Mouse (Mus musculus) lung, postnatal 0 days (tissue): Measurements from ENCODE around the gene Foxj3.

Experiments used
- CTCF ChIP-seq: IDR thresholded peaks from 2 replicates; pipeline ENCODE4 v1.5.1; 2016; ENCODE audit warnings: antibody characterized with exemption, mild to moderate bottlenecking
- EP300 ChIP-seq: IDR thresholded peaks from 2 replicates; pipeline ENCODE4 v1.6.1; 2016; ENCODE audit warnings: antibody characterized with exemption, mild to moderate bottlenecking, control low read depth

DNA sequence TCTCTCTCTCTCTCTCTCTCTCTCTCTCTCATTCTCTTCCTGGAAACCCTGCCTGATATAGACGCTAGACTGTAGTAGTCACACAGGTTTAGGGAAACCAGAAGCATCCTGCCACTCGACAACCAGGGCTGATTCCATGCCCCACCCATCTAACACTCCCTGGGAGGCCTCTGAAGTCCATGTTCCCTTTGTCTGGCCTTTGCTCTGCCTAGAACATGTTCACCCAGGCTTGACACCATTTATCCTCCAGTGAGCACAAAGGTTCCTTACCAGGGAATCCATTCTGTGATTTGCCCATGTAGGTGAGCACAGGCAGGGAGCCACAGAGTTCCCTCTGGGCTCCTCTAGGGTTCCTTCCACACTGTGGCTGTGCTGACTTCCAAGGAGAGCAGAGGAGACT, 121.4 kb downstream of the Foxj3 start:
- TF ChIP-seq EP300 (no peak), CTCF (no peak)
